Mouse (Mus musculus): ENCODE measurements around the gene Ppp1cc.
"Not testable (repeated sequence)": the region's sequence is repeated elsewhere in the genome, so short reads cannot be mapped to it uniquely, and the experiment has no call there.

Gene Ppp1cc

GRCm38 (mm10) chr5:122212125-122212524 is 54.0 kb downstream of the Ppp1cc start:
- no peak for DNase-seq (ENCODE audit: low read depth, low spot score)

- not testable (repeated sequence) for DNase-seq (ENCODE audit: low read depth, low spot score)
These were observed 54.7 kb downstream of the Ppp1cc start for GRCm38 (mm10) chr5:122212820-122213219.

GRCm38 (mm10) chr5:122213861-122214260 is 55.8 kb downstream of the Ppp1cc start:
- DNase-seq (ENCODE audit: low read depth, low spot score) = no peak

- DNase-seq (ENCODE audit: low read depth, low spot score) = no peak
These were observed 59.6 kb downstream of the Ppp1cc start for GRCm38 (mm10) chr5:122217636-122218035.

- DNase-seq (ENCODE audit: low read depth, low spot score) = no peak
These were observed 60.2 kb downstream of the Ppp1cc start for GRCm38 (mm10) chr5:122218109-122218905.

- no peak for DNase-seq (ENCODE audit: low read depth, low spot score)
These were observed 60.9 kb downstream of the Ppp1cc start for GRCm38 (mm10) chr5:122218928-122219327.

GRCm38 (mm10) chr5:122219655-122220629 is 61.9 kb downstream of the Ppp1cc start:
- DNase-seq (ENCODE audit: low read depth, low spot score) = no peak

- no peak for DNase-seq (ENCODE audit: low read depth, low spot score)
These were observed 63.0 kb downstream of the Ppp1cc start for GRCm38 (mm10) chr5:122221085-122221484.

- DNase-seq (ENCODE audit: low read depth, low spot score) = no peak
These were observed 66.2 kb downstream of the Ppp1cc start for GRCm38 (mm10) chr5:122224291-122224690.

Measured in brain, adult 2 months (tissue).